ENCODE assay signal across 23 mouse cellular contexts in the genomic region with DNA sequence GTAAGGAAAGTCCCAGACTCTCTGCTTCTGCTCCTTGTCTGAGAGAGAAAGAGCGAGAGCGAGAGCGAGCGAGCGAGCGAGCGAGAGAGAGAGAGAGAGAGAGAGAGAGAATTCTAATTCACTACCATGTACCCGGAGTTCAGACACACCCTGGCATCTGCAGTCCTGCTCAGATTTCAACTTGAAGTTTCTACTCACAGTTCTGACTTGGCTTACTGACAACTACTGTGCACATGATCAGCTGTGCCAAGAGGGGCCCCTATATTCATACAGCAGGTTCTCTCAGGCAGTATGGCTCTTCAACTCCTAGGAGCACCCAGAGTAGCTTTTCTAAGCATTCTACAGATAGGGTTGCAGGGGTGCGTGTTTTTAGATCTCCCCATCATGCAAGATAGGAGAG. TPM values are rescaled to one million over a fixed set of nuclear protein-coding genes. Genes with fewer than 3 reads are reported as not detected.
DNase-seq lines count a peak whose midpoint lies in the region; ATAC-seq lines count a peak whose summit lies in the region.
"Had no signal": no experiment of that assay in that cellular context is flagged by ENCODE, and none has a peak within 500 bp of the region (broad histone marks: within the 10 kb centered on the region; RNA-seq: fewer than 3 reads in every experiment).

No protein-coding gene starts in this region.

- 78% methylated on average over 9 of the region's 9 CpGs for WGBS in heart, embryonic 10.5 days
- WGBS in lung, embryonic 15.5 days: 57% methylated on average over 9 of the region's 9 CpGs
- WGBS in embryonic facial prominence, embryonic 14.5 days: 68% methylated on average over 9 of the region's 9 CpGs
- 61% methylated on average over 9 of the region's 9 CpGs for WGBS in limb, embryonic 15.5 days
- 89% methylated on average over 9 of the region's 9 CpGs for WGBS in forebrain, embryonic 12.5 days

- DNase-seq in heart, adult 11 months: peak; percentile 85
- no peak for DNase-seq in heart, embryonic 10.5 days (ENCODE audit: low spot score)
- no peak for DNase-seq in lung, postnatal 10 days
- peak; percentile 86 for DNase-seq in embryonic facial prominence, embryonic 14.5 days (ENCODE audit: low spot score)
- no peak for DNase-seq in thymus, adult 18-20 months
- DNase-seq: cerebellum, adult 11-12 months; gastrocnemius, postnatal 36 days; heart, postnatal 10 days; kidney, adult 2 months; left cerebral cortex, postnatal 4 days; liver, embryonic 13.5 days; right cerebral cortex, postnatal 4 days; thymus, adult 2 months; thymus, postnatal 4 days had no signal

- H3K36me3 ChIP-seq in heart, embryonic 10.5 days: no peaks in the 10 kb centered on the region
- H3K36me3 ChIP-seq in lung, embryonic 15.5 days: no peaks in the 10 kb centered on the region
- no peaks in the 10 kb centered on the region for H3K36me3 ChIP-seq in embryonic facial prominence, embryonic 14.5 days (ENCODE audit: control insufficient read depth, insufficient read depth, low read length)
- no peaks in the 10 kb centered on the region for H3K36me3 ChIP-seq in limb, embryonic 15.5 days
- H3K36me3 ChIP-seq in forebrain, embryonic 12.5 days (replicated peaks): no peaks in the 10 kb centered on the region
- H3K36me3 ChIP-seq: liver, embryonic 13.5 days had no signal

- no peak overlapping the region for H3K27ac ChIP-seq in heart, embryonic 10.5 days
- H3K27ac ChIP-seq in lung, embryonic 15.5 days: 0 out of 2 replicates have a peak overlapping the region, but pooled peaks have one; percentile 38
- peak overlapping the region; percentile 59 for H3K27ac ChIP-seq in embryonic facial prominence, embryonic 14.5 days (replicated peaks; ENCODE audit: low read depth, low read length)
- H3K27ac ChIP-seq in limb, embryonic 15.5 days: peak overlapping the region; percentile 50
- no peak overlapping the region for H3K27ac ChIP-seq in forebrain, embryonic 12.5 days
- H3K27ac ChIP-seq: kidney, postnatal 0 days; left cerebral cortex, adult 2 months; liver, embryonic 13.5 days; macrophage had no signal

- no peaks in the 10 kb centered on the region for H3K9me3 ChIP-seq in heart, embryonic 10.5 days
- H3K9me3 ChIP-seq in lung, embryonic 15.5 days: no peaks in the 10 kb centered on the region
- no peaks in the 10 kb centered on the region for H3K9me3 ChIP-seq in embryonic facial prominence, embryonic 14.5 days (ENCODE audit: control insufficient read depth, low read length)
- no peaks in the 10 kb centered on the region for H3K9me3 ChIP-seq in limb, embryonic 15.5 days
- H3K9me3 ChIP-seq in forebrain, embryonic 12.5 days: no peaks in the 10 kb centered on the region
- H3K9me3 ChIP-seq: liver, embryonic 13.5 days had no signal

- no peak overlapping the region for H3K4me3 ChIP-seq in heart, embryonic 10.5 days
- H3K4me3 ChIP-seq in lung, embryonic 15.5 days: no peak overlapping the region
- no peak overlapping the region for H3K4me3 ChIP-seq in embryonic facial prominence, embryonic 14.5 days (ENCODE audit: low read depth, low read length)
- H3K4me3 ChIP-seq in limb, embryonic 15.5 days: no peak overlapping the region
- H3K4me3 ChIP-seq in forebrain, embryonic 12.5 days (replicated peaks): no peak overlapping the region
- H3K4me3 ChIP-seq: left cerebral cortex, adult 2 months; liver, embryonic 13.5 days had no signal

- no peak overlapping the region for H3K9ac ChIP-seq in lung, embryonic 15.5 days
- no peak overlapping the region for H3K9ac ChIP-seq in embryonic facial prominence, embryonic 14.5 days (ENCODE audit: low read depth, low read length)
- H3K9ac ChIP-seq in limb, embryonic 15.5 days: no peak overlapping the region
- H3K9ac ChIP-seq in forebrain, embryonic 12.5 days: no peak overlapping the region
- H3K9ac ChIP-seq: liver, embryonic 13.5 days had no signal

- no peak for ATAC-seq in lung, embryonic 15.5 days (ENCODE audit: borderline replicate concordance, extremely low read depth, low FRiP score, low TSS enrichment)
- peak; percentile 73 for ATAC-seq in embryonic facial prominence, embryonic 14.5 days (ENCODE audit: low read depth)
- ATAC-seq in limb, embryonic 15.5 days (ENCODE audit: insufficient number of reproducible peaks, low FRiP score, low TSS enrichment, low read depth): no peak; the same call in 1 of the 2 replicates
- no peak for ATAC-seq in forebrain, embryonic 12.5 days (ENCODE audit: low FRiP score)
- ATAC-seq: forebrain, embryonic 16.5 days; midbrain, embryonic 16.5 days had no signal

- H3K27me3 ChIP-seq in heart, embryonic 10.5 days (ENCODE audit: insufficient read depth, poor library complexity, severe bottlenecking): 0 out of 2 replicates have a peak, but pooled peaks cover 9% of the 10 kb centered on the region
- H3K27me3 ChIP-seq in lung, embryonic 15.5 days: no peaks in the 10 kb centered on the region
- H3K27me3 ChIP-seq in embryonic facial prominence, embryonic 14.5 days (replicated peaks; ENCODE audit: control insufficient read depth, insufficient read depth, low read length): no peaks in the 10 kb centered on the region
- no peaks in the 10 kb centered on the region for H3K27me3 ChIP-seq in limb, embryonic 15.5 days
- no peaks in the 10 kb centered on the region for H3K27me3 ChIP-seq in forebrain, embryonic 12.5 days
- H3K27me3 ChIP-seq: liver, embryonic 13.5 days had no signal

- H3K4me1 ChIP-seq in heart, embryonic 10.5 days: peaks cover 39% of the 10 kb centered on the region
- peaks cover 14% of the 10 kb centered on the region for H3K4me1 ChIP-seq in lung, embryonic 15.5 days
- H3K4me1 ChIP-seq in embryonic facial prominence, embryonic 14.5 days (ENCODE audit: control insufficient read depth, insufficient read depth, low read length): peaks cover 14% of the 10 kb centered on the region
- peaks cover 22% of the 10 kb centered on the region for H3K4me1 ChIP-seq in limb, embryonic 15.5 days
- H3K4me1 ChIP-seq in forebrain, embryonic 12.5 days: no peaks in the 10 kb centered on the region; the same call in 1 of the 2 replicates

- H3K4me2 ChIP-seq in lung, embryonic 15.5 days: no peak overlapping the region
- peak overlapping the region; percentile 29 for H3K4me2 ChIP-seq in embryonic facial prominence, embryonic 14.5 days (ENCODE audit: low read depth, low read length)
- peak overlapping the region; percentile 33 for H3K4me2 ChIP-seq in limb, embryonic 15.5 days
- H3K4me2 ChIP-seq in forebrain, embryonic 12.5 days: no peak overlapping the region
- H3K4me2 ChIP-seq: liver, embryonic 13.5 days had no signal

RNA-seq across cellular contexts. Expression of gene Mymk, which starts 12.8 kb away (rescaled TPM):
- polyA plus RNA-seq in heart, embryonic 10.5 days (2016; fragmentation: Nextera tagmentation; extraction: Ambion mirVana): 0.09 TPM in 1 of 2 replicates, not detected in the other
- 0.49 and 0.76 TPM in 2 replicates for polyA plus RNA-seq in lung, embryonic 15.5 days (2015; fragmentation: Nextera tagmentation; extraction: Ambion mirVana)
- polyA plus RNA-seq in embryonic facial prominence, embryonic 14.5 days (2014; fragmentation: Nextera tagmentation; extraction: Ambion mirVana): 90.3 and 111 TPM in 2 replicates
- 36.7 and 79.4 TPM in 2 replicates for polyA plus RNA-seq in limb, embryonic 15.5 days (2015; fragmentation: Nextera tagmentation; extraction: Ambion mirVana)
- polyA plus RNA-seq in forebrain, embryonic 12.5 days (2016; fragmentation: Nextera tagmentation; extraction: Ambion mirVana): 0.26 TPM in 1 of 2 replicates, not detected in the other
- polyA plus RNA-seq: forebrain, embryonic 16.5 days; kidney, postnatal 0 days; macrophage; midbrain, embryonic 16.5 days; stomach, embryonic 14.5 days had no signal

RNA-seq across cellular contexts. Expression of gene Adamtsl2, which starts 20.0 kb away (rescaled TPM):
- polyA plus RNA-seq in heart, embryonic 10.5 days (2016; fragmentation: Nextera tagmentation; extraction: Ambion mirVana): 9.7 and 13.5 TPM in 2 replicates
- 20.5 and 27.4 TPM in 2 replicates for polyA plus RNA-seq in lung, embryonic 15.5 days (2015; fragmentation: Nextera tagmentation; extraction: Ambion mirVana)
- 4.6 and 8.0 TPM in 2 replicates for polyA plus RNA-seq in embryonic facial prominence, embryonic 14.5 days (2014; fragmentation: Nextera tagmentation; extraction: Ambion mirVana)
- polyA plus RNA-seq in limb, embryonic 15.5 days (2015; fragmentation: Nextera tagmentation; extraction: Ambion mirVana): 9.1 and 11.7 TPM in 2 replicates
- 5.3 and 5.4 TPM in 2 replicates for polyA plus RNA-seq in forebrain, embryonic 12.5 days (2016; fragmentation: Nextera tagmentation; extraction: Ambion mirVana)
- polyA plus RNA-seq: macrophage had no signal

RNA-seq across cellular contexts. Expression of gene Slc2a6, which starts 31.4 kb away (rescaled TPM):
- 0.34 and 0.49 TPM in 2 replicates for polyA plus RNA-seq in heart, embryonic 10.5 days (2016; fragmentation: Nextera tagmentation; extraction: Ambion mirVana)
- 0.48 and 0.77 TPM in 2 replicates for polyA plus RNA-seq in lung, embryonic 15.5 days (2015; fragmentation: Nextera tagmentation; extraction: Ambion mirVana)
- polyA plus RNA-seq in embryonic facial prominence, embryonic 14.5 days (2014; fragmentation: Nextera tagmentation; extraction: Ambion mirVana): 0.63 and 1.4 TPM in 2 replicates
- polyA plus RNA-seq in limb, embryonic 15.5 days (2015; fragmentation: Nextera tagmentation; extraction: Ambion mirVana): 0.63 and 1.0 TPM in 2 replicates
- 1.6 and 1.8 TPM in 2 replicates for polyA plus RNA-seq in forebrain, embryonic 12.5 days (2016; fragmentation: Nextera tagmentation; extraction: Ambion mirVana)

RNA-seq across cellular contexts. Expression of gene Cacfd1, which starts 49.5 kb away (rescaled TPM):
- 48.3 and 54.5 TPM in 2 replicates for polyA plus RNA-seq in heart, embryonic 10.5 days (2016; fragmentation: Nextera tagmentation; extraction: Ambion mirVana)
- 59.0 and 60.9 TPM in 2 replicates for polyA plus RNA-seq in lung, embryonic 15.5 days (2015; fragmentation: Nextera tagmentation; extraction: Ambion mirVana)
- 57.6 and 65.0 TPM in 2 replicates for polyA plus RNA-seq in embryonic facial prominence, embryonic 14.5 days (2014; fragmentation: Nextera tagmentation; extraction: Ambion mirVana)
- 72.3 and 79.5 TPM in 2 replicates for polyA plus RNA-seq in limb, embryonic 15.5 days (2015; fragmentation: Nextera tagmentation; extraction: Ambion mirVana)
- polyA plus RNA-seq in forebrain, embryonic 12.5 days (2016; fragmentation: Nextera tagmentation; extraction: Ambion mirVana): 120 and 126 TPM in 2 replicates

Comparison
In these comparisons a context has a peak if more than half of its experiments do, and no peak if none do; other contexts are left out.
1. DNase-seq: peak in heart, adult 11 months (single experiment) and embryonic facial prominence, embryonic 14.5 days (single experiment); none in heart, embryonic 10.5 days (single experiment), lung, postnatal 10 days (single experiment) and thymus, adult 18-20 months (0 of 2).
2. H3K27ac ChIP-seq: peak in lung, embryonic 15.5 days (single experiment), embryonic facial prominence, embryonic 14.5 days (single experiment) and limb, embryonic 15.5 days (single experiment); none in heart, embryonic 10.5 days (single experiment) and forebrain, embryonic 12.5 days (single experiment).
3. H3K4me2 ChIP-seq: peak in embryonic facial prominence, embryonic 14.5 days (single experiment) and limb, embryonic 15.5 days (single experiment); none in lung, embryonic 15.5 days (single experiment) and forebrain, embryonic 12.5 days (single experiment).
4. RNA of gene Mymk, which starts 12.8 kb away (polyA plus RNA-seq): 90.3 to 111 TPM in embryonic facial prominence, embryonic 14.5 days and 36.7 to 79.4 TPM in limb, embryonic 15.5 days; 0.49 to 0.76 TPM in lung, embryonic 15.5 days, 0.26 TPM in forebrain, embryonic 12.5 days and 0.09 TPM in heart, embryonic 10.5 days; every median in the first group is over 10 times any median in the second.